Mouse (Mus musculus): ENCODE measurements around the gene Cdc37. TPM values are rescaled to one million over a fixed set of nuclear protein-coding genes. Genes with fewer than 3 reads are reported as not detected.

The Cdc37 gene
- total and polyA plus RNA-seq, 3 experiments, result 779 to 1,631 (median 914) TPM

- peaks cover 5 to 8% of the 10 kb centered on the region in 2 experiments for H3K4me1 ChIP-seq (ENCODE audit: control insufficient read depth in 1 of 2, insufficient read depth in 2 of 2, low read length in 2 of 2)
- H3K27ac ChIP-seq (ENCODE audit: control insufficient read depth, low read depth, low read length), result no peak overlapping the region
- no peaks in the 10 kb centered on the region for H3K79me2 ChIP-seq (ENCODE audit: control insufficient read depth, insufficient read depth, low read length, poor library complexity)
- H3K4me3 ChIP-seq (ENCODE audit: control insufficient read depth in 1 of 2, insufficient read depth in 1 of 2, low read depth in 2 of 2, low read length in 2 of 2), result no peak overlapping the region
- no peaks in the 10 kb centered on the region for H3K27me3 ChIP-seq (ENCODE audit: control insufficient read depth in 1 of 2, insufficient read depth in 2 of 2, low read length in 2 of 2)
- H3K36me3 ChIP-seq (ENCODE audit: control insufficient read depth in 1 of 2, insufficient read depth in 2 of 2, low read length in 2 of 2), result peaks cover 3 to 18% of the 10 kb centered on the region in 2 experiments
- H3K9ac ChIP-seq (ENCODE audit: control insufficient read depth, low read depth, low read length, poor library complexity, severe bottlenecking), result no peak overlapping the region
- H3K9me3 ChIP-seq (replicated peaks; ENCODE audit: insufficient read depth, low read length), result no peaks in the 10 kb centered on the region
- peak; percentile 95 for DNase-seq (ENCODE audit: low read depth, low spot score)
- no peak for TF ChIP-seq UBTF (IDR thresholded peaks at IDR 0.05; ENCODE audit: borderline replicate concordance, insufficient read depth, low read depth, low read length)
- no peak; the same call in 1 of the 2 replicates for TF ChIP-seq TBP (IDR thresholded peaks at IDR 0.05; ENCODE audit: low read depth, low read length)
- no peak for TF ChIP-seq TAL1 (IDR thresholded peaks at IDR 0.05; ENCODE audit: low read length)
- TF ChIP-seq POLR2A (IDR thresholded peaks at IDR 0.05; ENCODE audit: control insufficient read depth in 1 of 2, insufficient read depth in 1 of 2, low read depth in 1 of 2, low read length in 2 of 2, poor library complexity in 1 of 2), result no peak
- no peak for TF ChIP-seq MAX (IDR thresholded peaks at IDR 0.05; ENCODE audit: low read length)
- no peak; the same call in 1 of the 2 replicates for TF ChIP-seq MXI1 (IDR thresholded peaks at IDR 0.05; ENCODE audit: low read depth, low read length)
- TF ChIP-seq ZMIZ1 (IDR thresholded peaks at IDR 0.05; ENCODE audit: low read depth, low read length), result no peak
- TF ChIP-seq E2F4 (IDR thresholded peaks at IDR 0.05; ENCODE audit: borderline replicate concordance, low read depth, low read length), result no peak
- TF ChIP-seq GATA1 (IDR thresholded peaks at IDR 0.05; ENCODE audit: low read depth, low read length), result no peak
- TF ChIP-seq RCOR1 (IDR thresholded peaks at IDR 0.05; ENCODE audit: low read depth, low read length), result 0 out of 2 replicates have a peak, but pooled peaks have one; percentile 33
- no peak for TF ChIP-seq POLR2AphosphoS2 (IDR thresholded peaks at IDR 0.05; ENCODE audit: low read length)
- no peak for TF ChIP-seq NELFE (IDR thresholded peaks at IDR 0.05; ENCODE audit: low read depth, low read length)
- TF ChIP-seq MAZ (IDR thresholded peaks at IDR 0.05; ENCODE audit: low read depth, low read length), result no peak
- peak; percentile 74; the same call in 1 of the 2 replicates for TF ChIP-seq POLR2AphosphoS5 (IDR thresholded peaks at IDR 0.05; ENCODE audit: borderline replicate concordance, low read depth, low read length)
- no peak for TF ChIP-seq KAT2A (conservative IDR thresholded peaks at IDR 0.05; ENCODE audit: low read depth, low read length)
- no peak for TF ChIP-seq ZNF384 (IDR thresholded peaks at IDR 0.05; ENCODE audit: low read depth, low read length)
- TF ChIP-seq MYB (IDR thresholded peaks at IDR 0.05; ENCODE audit: low read depth, low read length), result no peak
- 0 out of 2 replicates have a peak, but pooled peaks have one; percentile 64 for TF ChIP-seq MYC (IDR thresholded peaks at IDR 0.05; ENCODE audit: low read depth, low read length)
- TF ChIP-seq ZC3H11A (IDR thresholded peaks at IDR 0.05; ENCODE audit: low read depth, low read length), result no peak
- 0 out of 2 replicates have a peak, but pooled peaks have one; percentile 37 for TF ChIP-seq USF1 (IDR thresholded peaks at IDR 0.05; ENCODE audit: low read depth, low read length)
- no peak for TF ChIP-seq CTCF (IDR thresholded peaks at IDR 0.05 in 2 of 3, conservative IDR thresholded peaks at IDR 0.05 in 1 of 3; ENCODE audit: control insufficient read depth in 1 of 3, insufficient read depth in 1 of 3, low read depth in 2 of 3, low read length in 3 of 3, poor library complexity in 1 of 3, severe bottlenecking in 1 of 3)
- TF ChIP-seq ZKSCAN1 (IDR thresholded peaks at IDR 0.05; ENCODE audit: low read depth, low read length), result no peak
- no peak for TF ChIP-seq GABPA (IDR thresholded peaks at IDR 0.05; ENCODE audit: low read depth, low read length)
- TF ChIP-seq MEF2A (IDR thresholded peaks at IDR 0.05; ENCODE audit: extremely low read depth, insufficient replicate concordance, low read depth, low read length, poor library complexity, severe bottlenecking), result no peak
- no peak for TF ChIP-seq HCFC1 (IDR thresholded peaks at IDR 0.05; ENCODE audit: low read depth, low read length)
- TF ChIP-seq NRF1 (IDR thresholded peaks at IDR 0.05; ENCODE audit: insufficient read depth, low read depth, low read length, poor library complexity, severe bottlenecking), result no peak
- TF ChIP-seq RAD21 (IDR thresholded peaks at IDR 0.05; ENCODE audit: low read depth, low read length), result no peak
- TF ChIP-seq TCF12 (IDR thresholded peaks at IDR 0.05; ENCODE audit: low read depth, low read length), result 0 out of 2 replicates have a peak, but pooled peaks have one; percentile 20
- no peak for TF ChIP-seq MAFK (IDR thresholded peaks at IDR 0.05; ENCODE audit: borderline replicate concordance, low read depth, low read length)
- no peak for TF ChIP-seq JUND (IDR thresholded peaks at IDR 0.05; ENCODE audit: low read depth, low read length)
- no peak; the same call in none of the 2 replicates for TF ChIP-seq SMC3 (IDR thresholded peaks at IDR 0.05; ENCODE audit: low read depth, low read length)
- TF ChIP-seq BHLHE40 (IDR thresholded peaks at IDR 0.05; ENCODE audit: borderline replicate concordance, low read depth, low read length), result peak; percentile 59; the same call in 1 of the 2 replicates
- peak; percentile 79 for TF ChIP-seq SIN3A (IDR thresholded peaks at IDR 0.05; ENCODE audit: low read length)
- TF ChIP-seq ETS1 (IDR thresholded peaks at IDR 0.05; ENCODE audit: low read depth, low read length), result no peak; the same call in 1 of the 2 replicates
- peak in 1 of 2 experiments; percentile 61; a peak in 2 of 4 replicates for TF ChIP-seq EP300 (IDR thresholded peaks at IDR 0.05; ENCODE audit: low read depth in 1 of 2, low read length in 2 of 2)
- TF ChIP-seq CHD2 (IDR thresholded peaks at IDR 0.05; ENCODE audit: low read length), result no peak
These were observed 45.2 kb upstream of the Cdc37 start for GRCm38 (mm10) chr9:21194787-21195493.
